Mouse (Mus musculus) layer of hippocampus, postnatal 10 days (tissue): Measurements from ENCODE around the gene Prickle2. TPM values are rescaled to one million over a fixed set of nuclear protein-coding genes. Genes with fewer than 3 reads are reported as not detected.
A peak's percentile ranks its signal among the peaks of the same experiment; 100 is the strongest.

Source experiments
- DNase-seq, 2 experiments: peaks; one replicate each; pipeline ENCODE4 v3.0.0; 2021; ENCODE audit warnings: low spot score in 2 of 2
- total RNA-seq, 2 experiments: library from RNA; stranded (reverse); gene quantifications; 2 replicates each; pipeline ENCODE4 v1.2.3; 2021

Gene Prickle2
- total RNA-seq, 2 experiments from 2014 or later: 118 to 121 TPM

- no peak for DNase-seq
Observed at GRCm38 (mm10) chr6:92520088-92520875, 185.7 kb downstream of the Prickle2 start.

GRCm38 (mm10) chr6:92518438-92518968 lies 187.5 kb downstream of the Prickle2 start:
- no peak for DNase-seq

GRCm38 (mm10) chr6:92517002-92517401 lies 189.0 kb downstream of the Prickle2 start:
- DNase-seq: no peak

GRCm38 (mm10) chr6:92512001-92512400 lies 194.0 kb downstream of the Prickle2 start:
- no peak for DNase-seq

- DNase-seq: no peak
Observed at GRCm38 (mm10) chr6:92509712-92510111, 196.2 kb downstream of the Prickle2 start.

GRCm38 (mm10) chr6:92506276-92506675 lies 199.7 kb downstream of the Prickle2 start:
- DNase-seq: no peak

- DNase-seq: no peak
Observed at GRCm38 (mm10) chr6:92499449-92499848, 206.5 kb downstream of the Prickle2 start.

GRCm38 (mm10) chr6:92498574-92498973 lies 207.4 kb downstream of the Prickle2 start:
- DNase-seq: no peak

- no peak for DNase-seq
Observed at GRCm38 (mm10) chr6:92497279-92497678, 208.7 kb downstream of the Prickle2 start.

GRCm38 (mm10) chr6:92495500-92495899 lies 210.5 kb downstream of the Prickle2 start:
- DNase-seq: no peak

GRCm38 (mm10) chr6:92481690-92481956 lies 224.3 kb downstream of the Prickle2 start:
- DNase-seq: no peak

GRCm38 (mm10) chr6:92480941-92481689 lies 224.8 kb downstream of the Prickle2 start:
- DNase-seq: peak; percentile 76

GRCm38 (mm10) chr6:92478612-92479011 lies 227.3 kb downstream of the Prickle2 start:
- DNase-seq: no peak

- no peak for DNase-seq
Observed at GRCm38 (mm10) chr6:92477621-92478020, 228.3 kb downstream of the Prickle2 start.

- no peak for DNase-seq
Observed at GRCm38 (mm10) chr6:92469456-92469855, 236.5 kb downstream of the Prickle2 start.

GRCm38 (mm10) chr6:92468892-92469291 lies 237.1 kb downstream of the Prickle2 start:
- no peak for DNase-seq

- DNase-seq: no peak
Observed at GRCm38 (mm10) chr6:92468383-92468791, 237.6 kb downstream of the Prickle2 start.

GRCm38 (mm10) chr6:92467343-92467742 lies 238.6 kb downstream of the Prickle2 start:
- peak in 1 of 2 experiments; percentile 44 for DNase-seq

GRCm38 (mm10) chr6:92465666-92466065 lies 240.3 kb downstream of the Prickle2 start:
- no peak for DNase-seq

- DNase-seq: peak in 1 of 2 experiments; percentile 37
Observed at GRCm38 (mm10) chr6:92464781-92465337, 241.1 kb downstream of the Prickle2 start.

GRCm38 (mm10) chr6:92463768-92464167 lies 242.2 kb downstream of the Prickle2 start:
- DNase-seq: no peak

- no peak for DNase-seq
Observed at GRCm38 (mm10) chr6:92460750-92461149, 245.2 kb downstream of the Prickle2 start.
